Mouse (Mus musculus) midbrain, embryonic 15.5 days (tissue): ENCODE data around the gene Slc25a47. TPM values are rescaled to one million over a fixed set of nuclear protein-coding genes. Genes with fewer than 3 reads are reported as not detected.

Source experiments
- ATAC-seq: fragments of 200-750 bp; cut with Nextera tagmentation; replicated peaks from 2 replicates; pipeline ENCODE4 v1.8.0; 2017; ENCODE audit warnings: moderate TSS enrichment
- H3K27ac ChIP-seq: fragments of 300-500 bp; sonication (generic); 2 replicates; pipeline ENCODE4 v1.5.1; 2015; ENCODE audit warnings: mild to moderate bottlenecking, inconsistent platforms
- H3K27me3 ChIP-seq: fragments of 300-500 bp; sonication (generic); replicated peaks from 2 replicates; pipeline ENCODE4 v1.6.1; 2015; ENCODE audit warnings: inconsistent platforms
- H3K36me3 ChIP-seq: fragments of 300-500 bp; sonication (generic); replicated peaks from 2 replicates; pipeline ENCODE4 v1.6.1; 2015; ENCODE audit warnings: inconsistent platforms
- H3K4me1 ChIP-seq: fragments of 300-500 bp; sonication (generic); 2 replicates; pipeline ENCODE4 v1.6.1; 2015; ENCODE audit warnings: inconsistent platforms
- H3K4me2 ChIP-seq: fragments of 300-500 bp; sonication (generic); 2 replicates; pipeline ENCODE4 v1.6.1; 2015; ENCODE audit warnings: inconsistent platforms, mild to moderate bottlenecking, moderate library complexity
- H3K4me3 ChIP-seq: fragments of 300-500 bp; sonication (generic); 2 replicates; pipeline ENCODE4 v1.5.1; 2015; ENCODE audit warnings: mild to moderate bottlenecking, inconsistent platforms
- H3K9ac ChIP-seq: fragments of 300-500 bp; sonication (generic); 2 replicates; pipeline ENCODE4 v1.6.1; 2015; ENCODE audit warnings: mild to moderate bottlenecking, inconsistent platforms
- H3K9me3 ChIP-seq: fragments of 300-500 bp; sonication (generic); 2 replicates; pipeline ENCODE4 v1.6.1; 2016; ENCODE audit warnings: inconsistent platforms
- WGBS: fragments of 180-500 bp; shearing (Covaris S2); methylation state at CpG from one replicate; pipeline ENCODE4 v1.1.7; 2015; ENCODE audit warnings: mixed read lengths; 5-methylcytosine and 5-hydroxymethylcytosine counted together
- polyA plus RNA-seq: library from polyadenylated mRNA; unstranded; fragments of >200 nt; fragmentation: Nextera tagmentation; extraction: Ambion mirVana; gene quantifications from 2 replicates; pipeline ENCODE4 v1.2.1, GENCODE M21; 2015

The Slc25a47 gene
- polyA plus RNA-seq, 1 experiment from 2014 or later: 8.7 TPM

DNA sequence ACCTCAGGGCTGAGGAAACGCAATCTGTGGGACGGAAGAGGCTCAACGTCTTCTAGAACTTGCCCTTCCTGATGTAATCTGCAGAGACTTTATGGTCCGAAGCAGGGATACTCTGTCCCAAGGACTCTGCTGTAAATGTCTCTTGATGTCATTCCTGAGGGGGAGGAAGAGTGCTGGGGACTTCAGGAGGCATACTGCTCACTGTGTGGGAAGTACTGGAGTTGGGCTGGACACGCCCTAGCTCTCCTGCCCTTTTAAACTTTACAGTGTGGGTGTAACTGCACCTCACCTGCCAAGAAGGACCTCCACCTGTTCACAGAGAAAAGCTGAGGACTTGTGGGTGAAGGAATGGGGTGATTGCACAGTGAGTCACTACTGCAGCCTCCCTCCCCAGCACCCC lies 44.8 kb downstream of the Slc25a47 start:
- no peak for ATAC-seq
- H3K36me3 ChIP-seq: peaks cover 57% of the 10 kb centered on the region

GRCm38 (mm10) chr12:108881192-108881591 lies 45.3 kb downstream of the Slc25a47 start:
- no peak overlapping the region for H3K9ac ChIP-seq
- no peaks in the 10 kb centered on the region for H3K4me1 ChIP-seq
- no peak overlapping the region for H3K4me3 ChIP-seq
- no peak for ATAC-seq
- H3K9me3 ChIP-seq: no peaks in the 10 kb centered on the region
- H3K27ac ChIP-seq: no peak overlapping the region
- peaks cover 60% of the 10 kb centered on the region; the same call in 1 of the 2 replicates for H3K36me3 ChIP-seq
- H3K27me3 ChIP-seq: no peaks in the 10 kb centered on the region
- WGBS: 88% methylated on average over 3 of the region's 3 CpGs
- no peak overlapping the region for H3K4me2 ChIP-seq

More for the DNA sequence above, 44.8 kb downstream of the Slc25a47 start:
- Histone ChIP-seq H3K4me2 (no peak overlapping the region), H3K27ac (no peak overlapping the region), H3K9me3 (no peaks in the 10 kb centered on the region), H3K9ac (no peak overlapping the region), H3K4me1 (no peaks in the 10 kb centered on the region), H3K4me3 (no peak overlapping the region), H3K27me3 (no peaks in the 10 kb centered on the region)
- WGBS: 95% methylated on average over 5 of the region's 5 CpGs

DNA sequence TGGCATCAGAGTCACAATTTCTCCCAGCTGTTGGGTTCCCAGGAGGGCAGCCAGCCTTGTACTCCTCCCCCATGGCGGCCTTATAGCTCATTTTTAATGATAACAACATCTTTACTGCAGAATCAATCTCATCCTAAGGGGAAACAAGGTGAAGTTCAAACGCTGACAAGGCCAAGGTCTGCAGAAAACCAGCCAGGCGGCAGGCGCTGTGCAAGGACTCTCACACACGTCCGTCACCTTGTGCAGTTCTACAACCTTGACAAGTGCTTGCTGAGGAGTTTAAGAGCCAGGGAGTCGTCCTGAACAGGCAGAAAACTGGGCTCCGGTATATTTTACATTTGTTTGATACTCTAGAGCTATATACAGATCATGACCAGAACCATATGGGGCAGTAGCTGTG lies 46.9 kb downstream of the Slc25a47 start:
- WGBS: 90% methylated on average over 8 of the region's 8 CpGs
- peaks cover 70% of the 10 kb centered on the region; the same call in 1 of the 2 replicates for H3K36me3 ChIP-seq

DNA sequence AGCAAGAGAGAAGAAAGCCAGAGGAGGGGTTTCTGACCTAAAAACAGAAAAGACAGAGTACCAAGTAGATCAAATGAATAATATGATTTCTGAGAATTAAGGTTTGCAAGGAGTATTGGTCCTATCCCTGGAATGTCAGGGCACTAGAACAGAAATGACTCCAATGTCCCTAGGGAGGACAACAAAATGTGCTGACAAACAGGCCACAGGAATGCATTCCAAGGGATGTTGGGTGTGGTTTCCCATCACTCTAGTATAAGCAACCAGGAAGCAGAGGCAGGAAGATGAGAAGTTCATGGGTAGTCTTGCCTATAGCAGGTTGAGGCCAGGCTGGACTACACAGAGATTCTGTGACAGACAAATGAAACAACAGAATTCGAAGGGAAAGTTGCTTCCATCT lies 50.1 kb downstream of the Slc25a47 start:
- no peak overlapping the region for H3K9ac ChIP-seq
- no peaks in the 10 kb centered on the region for H3K27me3 ChIP-seq
- no peak overlapping the region for H3K4me3 ChIP-seq
- 92% methylated on average over 1 of the region's 1 CpGs for WGBS
- no peak for ATAC-seq
- H3K27ac ChIP-seq: no peak overlapping the region
- H3K4me2 ChIP-seq: no peak overlapping the region
- no peaks in the 10 kb centered on the region for H3K4me1 ChIP-seq
- H3K36me3 ChIP-seq: peaks cover 62% of the 10 kb centered on the region
- H3K9me3 ChIP-seq: no peaks in the 10 kb centered on the region

More for the DNA sequence above, 46.9 kb downstream of the Slc25a47 start:
- Histone ChIP-seq H3K4me2 (no peak overlapping the region), H3K9ac (no peak overlapping the region), H3K4me1 (no peaks in the 10 kb centered on the region), H3K27me3 (no peaks in the 10 kb centered on the region), H3K4me3 (no peak overlapping the region), H3K9me3 (no peaks in the 10 kb centered on the region), H3K27ac (no peak overlapping the region)
- no peak for ATAC-seq

DNA sequence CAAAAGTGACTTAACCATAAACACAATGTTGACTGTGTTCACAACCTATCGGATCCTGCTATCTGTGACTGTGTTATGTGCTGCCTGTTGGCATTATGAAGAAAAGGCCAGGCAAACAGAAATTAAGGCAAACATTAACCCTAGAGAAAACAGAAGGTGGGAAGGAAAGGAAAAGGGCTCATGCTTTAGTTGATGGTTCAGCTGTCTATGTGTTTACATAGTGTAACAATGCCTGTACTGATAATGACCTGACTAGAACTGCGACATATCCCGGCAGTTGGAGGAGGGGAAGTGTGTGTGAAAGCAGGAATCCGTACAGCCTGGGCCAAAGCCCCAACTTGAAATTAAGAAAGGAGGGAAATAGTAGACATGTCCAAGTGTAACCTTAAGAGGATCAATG lies 51.2 kb downstream of the Slc25a47 start:
- no peak for ATAC-seq
- Histone ChIP-seq H3K27ac (no peak overlapping the region), H3K4me1 (peaks cover under 1% of the 10 kb centered on the region), H3K4me3 (no peak overlapping the region), H3K36me3 (peaks cover 55% of the 10 kb centered on the region), H3K9ac (no peak overlapping the region), H3K4me2 (no peak overlapping the region), H3K9me3 (no peaks in the 10 kb centered on the region), H3K27me3 (no peaks in the 10 kb centered on the region)
- WGBS: 92% methylated on average over 4 of the region's 4 CpGs

DNA sequence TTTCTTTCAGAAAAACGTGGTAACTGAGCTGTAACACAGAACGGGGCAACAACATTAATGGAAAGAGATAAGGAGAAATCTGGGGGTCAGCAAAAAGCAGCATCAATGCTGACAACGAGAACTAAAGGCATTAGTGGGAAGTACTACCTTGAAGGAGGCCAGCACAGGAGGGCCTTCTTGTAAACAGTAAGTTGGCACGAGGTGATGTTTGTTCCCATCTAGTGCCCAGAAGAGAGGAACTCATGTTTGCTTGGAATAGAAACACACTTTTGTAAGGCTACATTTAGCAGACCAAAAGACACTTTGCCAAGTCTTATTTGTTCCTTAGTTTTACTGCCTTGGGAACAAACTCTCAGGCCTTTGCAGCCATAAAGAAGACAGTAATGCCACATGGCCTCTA lies 52.8 kb downstream of the Slc25a47 start:
- WGBS: 70% methylated on average over 4 of the region's 4 CpGs
- Histone ChIP-seq H3K36me3 (peaks cover 39% of the 10 kb centered on the region), H3K9me3 (no peaks in the 10 kb centered on the region), H3K4me2 (no peak overlapping the region), H3K27me3 (no peaks in the 10 kb centered on the region), H3K4me3 (no peak overlapping the region), H3K9ac (no peak overlapping the region), H3K4me1 (peaks cover 15% of the 10 kb centered on the region), H3K27ac (no peak overlapping the region)
- ATAC-seq: no peak

- no peak for ATAC-seq
- H3K36me3 ChIP-seq: peaks cover 3% of the 10 kb centered on the region
- peak within 1 kb of the TSS; percentile 89 for H3K4me2 ChIP-seq
- no peaks in the 10 kb centered on the region for H3K9me3 ChIP-seq
- H3K4me1 ChIP-seq: peaks cover 24% of the 10 kb centered on the region
- H3K27ac ChIP-seq: peak within 1 kb of the TSS; percentile 64
- 22% methylated on average over 12 of the region's 12 CpGs for WGBS
- peak within 1 kb of the TSS; percentile 55 for H3K9ac ChIP-seq
- peak within 1 kb of the TSS; percentile 57 for H3K4me3 ChIP-seq
- H3K27me3 ChIP-seq: no peaks in the 10 kb centered on the region
Observed at GRCm38 (mm10) chr12:108892989-108893714, 57.3 kb downstream of the Slc25a47 start, which contains the start of gene Wdr25. Gene Wdr25, plus strand, starts transcription at chr12:108893631.

DNA sequence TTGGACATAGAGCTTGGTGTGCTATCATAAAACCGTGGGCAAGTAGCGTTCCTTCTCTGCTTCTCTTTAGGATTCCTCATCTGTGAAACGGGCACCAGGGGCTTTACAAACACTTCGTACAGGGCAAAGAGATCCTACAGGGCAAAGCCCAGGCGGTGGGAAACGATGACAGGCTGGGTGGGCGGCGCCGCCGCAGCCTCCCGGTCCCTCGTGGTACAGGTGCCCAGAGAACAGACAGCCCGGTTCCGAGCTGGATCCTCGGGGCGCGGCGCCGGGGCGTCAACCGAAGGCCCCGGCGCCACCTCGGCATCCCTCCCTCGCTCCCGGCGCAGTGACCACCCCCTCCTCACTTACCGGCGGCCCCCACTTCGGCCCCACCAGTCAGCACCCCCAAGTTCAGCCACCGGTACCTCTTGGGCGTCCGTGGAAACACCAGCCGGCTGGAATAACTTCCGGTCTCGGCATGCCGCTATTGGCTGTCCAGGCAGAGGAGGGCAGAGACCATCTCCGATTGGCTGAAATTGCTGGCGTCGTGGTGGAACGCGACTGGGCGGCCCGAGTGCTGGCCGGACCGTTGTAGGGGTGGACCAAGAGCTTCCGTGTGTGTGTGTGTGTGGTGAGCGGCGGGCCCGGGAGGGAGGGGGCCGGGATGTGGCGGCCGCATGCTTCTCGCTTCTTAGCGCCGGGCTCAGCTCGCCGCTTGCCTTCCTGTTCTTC lies 58.0 kb downstream of the Slc25a47 start, which contains the start of gene Wars:
TSS of gene Wars (minus strand) at position 460 of the 717 bp plus-strand sequence.
- peak within 1 kb of the TSS; percentile 57 for H3K4me3 ChIP-seq
- H3K27ac ChIP-seq: peak within 1 kb of the TSS; percentile 64
- no peaks in the 10 kb centered on the region for H3K27me3 ChIP-seq
- no peaks in the 10 kb centered on the region; the same call in 1 of the 2 replicates for H3K36me3 ChIP-seq
- under 1% methylated on average over 55 of the region's 58 CpGs for WGBS
- H3K9me3 ChIP-seq: no peaks in the 10 kb centered on the region
- peak within 1 kb of the TSS; percentile 55 for H3K9ac ChIP-seq
- peak within 1 kb of the TSS; percentile 89 for H3K4me2 ChIP-seq
- ATAC-seq: peak; percentile 99
- H3K4me1 ChIP-seq: peaks cover 24% of the 10 kb centered on the region

GRCm38 (mm10) chr12:108894432-108894816 lies 58.6 kb downstream of the Slc25a47 start:
- Histone ChIP-seq H3K9me3 (no peaks in the 10 kb centered on the region), H3K27ac (peak overlapping the region; percentile 64), H3K36me3 (no peaks in the 10 kb centered on the region; the same call in 1 of the 2 replicates), H3K4me1 (peaks cover 24% of the 10 kb centered on the region), H3K27me3 (no peaks in the 10 kb centered on the region), H3K9ac (peak overlapping the region; percentile 55), H3K4me3 (peak overlapping the region; percentile 57), H3K4me2 (peak overlapping the region; percentile 61)
- WGBS: 0% methylated on average over 7 of the region's 7 CpGs
- peak; percentile 51 for ATAC-seq

DNA sequence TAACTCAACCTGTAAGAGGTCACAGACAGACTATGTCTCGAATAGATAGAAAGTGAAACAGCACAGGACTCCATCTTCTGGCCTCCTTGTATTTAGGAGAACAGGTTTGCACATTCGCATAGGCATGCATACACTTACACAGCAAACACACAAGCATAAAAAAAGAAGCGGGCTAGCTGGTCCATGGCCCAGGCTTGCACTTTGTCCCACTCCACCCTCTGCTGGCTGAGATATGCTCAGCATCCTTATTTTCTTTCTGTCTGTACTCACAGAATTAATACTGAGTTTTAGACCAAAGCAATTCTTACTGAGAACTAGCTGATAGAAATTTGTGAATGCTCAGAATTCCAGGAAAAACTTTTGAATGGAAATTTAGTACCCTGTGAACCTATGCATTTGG lies 60.2 kb downstream of the Slc25a47 start:
- WGBS: 70% methylated on average over 3 of the region's 3 CpGs
- H3K4me1 ChIP-seq: peaks cover 24% of the 10 kb centered on the region
- H3K4me3 ChIP-seq: no peak overlapping the region
- no peak overlapping the region for H3K27ac ChIP-seq
- no peaks in the 10 kb centered on the region for H3K36me3 ChIP-seq
- ATAC-seq: no peak
- no peaks in the 10 kb centered on the region for H3K9me3 ChIP-seq
- no peak overlapping the region for H3K4me2 ChIP-seq
- H3K27me3 ChIP-seq: no peaks in the 10 kb centered on the region
- H3K9ac ChIP-seq: no peak overlapping the region

DNA sequence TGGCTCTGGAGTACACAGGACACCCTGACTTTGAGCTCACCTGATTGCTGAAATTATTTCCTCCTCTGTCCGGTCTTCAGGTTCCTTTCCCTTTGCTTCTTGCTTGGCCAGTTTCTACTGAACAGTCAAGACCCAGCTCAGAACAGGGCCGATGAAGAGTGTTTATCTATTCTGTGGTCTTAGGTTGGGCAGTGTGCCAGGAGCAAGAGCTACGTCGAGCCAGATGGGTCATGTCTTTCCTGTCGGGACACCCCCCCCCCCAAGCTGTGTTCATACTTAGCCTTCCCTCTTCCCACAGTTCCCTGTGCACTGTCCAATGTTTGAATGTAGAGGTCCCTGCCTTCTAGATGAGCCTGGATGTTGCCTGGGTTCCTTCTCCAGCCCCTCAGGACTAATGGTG lies 65.5 kb downstream of the Slc25a47 start:
- 74% methylated on average over 5 of the region's 5 CpGs for WGBS
- Histone ChIP-seq H3K27ac (no peak overlapping the region), H3K4me2 (no peak overlapping the region), H3K4me3 (no peak overlapping the region), H3K27me3 (no peaks in the 10 kb centered on the region), H3K36me3 (no peaks in the 10 kb centered on the region), H3K9ac (no peak overlapping the region), H3K4me1 (peaks cover 28% of the 10 kb centered on the region), H3K9me3 (no peaks in the 10 kb centered on the region)
- ATAC-seq: no peak

- no peak overlapping the region for H3K27ac ChIP-seq
- 0 out of 2 replicates have a peak, but pooled peaks have one; percentile 18 for ATAC-seq
- WGBS: 16% methylated on average over 8 of the region's 8 CpGs
- H3K27me3 ChIP-seq: no peaks in the 10 kb centered on the region
- H3K4me3 ChIP-seq: no peak overlapping the region
- no peaks in the 10 kb centered on the region for H3K36me3 ChIP-seq
- no peak overlapping the region for H3K9ac ChIP-seq
- no peaks in the 10 kb centered on the region for H3K9me3 ChIP-seq
- H3K4me2 ChIP-seq: no peak overlapping the region
- peaks cover 35% of the 10 kb centered on the region for H3K4me1 ChIP-seq
Observed at GRCm38 (mm10) chr12:108902940-108903339, 67.1 kb downstream of the Slc25a47 start.
